Mouse (Mus musculus) liver, embryonic 12.5 days (tissue): ENCODE measurements around the gene Scamp4. TPM values are rescaled to one million over a fixed set of nuclear protein-coding genes. Genes with fewer than 3 reads are reported as not detected.
"Not testable (repeated sequence)": the region's sequence is repeated elsewhere in the genome, so short reads cannot be mapped to it uniquely, and the experiment has no call there.

Source experiments
- ATAC-seq: fragments of 200-750 bp; cut with Nextera tagmentation; 2 replicates; pipeline ENCODE4 v1.8.0; 2017; ENCODE audit warnings: moderate number of reproducible peaks, mild to moderate bottlenecking, moderate library complexity
- H3K27ac ChIP-seq: fragments of 300-500 bp; sonication (generic); 2 replicates; pipeline ENCODE4 v1.5.1; 2016; ENCODE audit warnings: mild to moderate bottlenecking
- H3K27me3 ChIP-seq: fragments of 300-500 bp; sonication (generic); replicated peaks from 2 replicates; pipeline ENCODE4 v1.6.1; 2016; ENCODE audit warnings: mild to moderate bottlenecking, moderate library complexity
- H3K36me3 ChIP-seq: fragments of 300-500 bp; sonication (generic); 2 replicates; pipeline ENCODE4 v1.6.1; 2016; ENCODE audit warnings: mild to moderate bottlenecking, moderate library complexity
- H3K4me1 ChIP-seq: fragments of 300-500 bp; sonication (generic); 2 replicates; pipeline ENCODE4 v1.6.1; 2016
- H3K4me2 ChIP-seq: fragments of 300-500 bp; sonication (generic); 2 replicates; pipeline ENCODE4 v1.6.1; 2016; ENCODE audit warnings: mild to moderate bottlenecking, moderate library complexity
- H3K4me3 ChIP-seq: fragments of 300-500 bp; sonication (generic); 2 replicates; pipeline ENCODE4 v1.5.1; 2016; ENCODE audit warnings: mild to moderate bottlenecking, moderate library complexity
- H3K9ac ChIP-seq: fragments of 300-500 bp; sonication (generic); 2 replicates; pipeline ENCODE4 v1.6.1; 2016; ENCODE audit warnings: mild to moderate bottlenecking, moderate library complexity
- H3K9me3 ChIP-seq: fragments of 300-500 bp; sonication (generic); replicated peaks from 2 replicates; pipeline ENCODE4 v1.6.1; 2016; ENCODE audit warnings: mild to moderate bottlenecking, moderate library complexity
- WGBS: fragments of 180-500 bp; shearing (Covaris S2); methylation state at CpG from one replicate; pipeline ENCODE4 v1.1.7; 2016; ENCODE audit not compliant: insufficient replicate concordance; 5-methylcytosine and 5-hydroxymethylcytosine counted together
- polyA plus RNA-seq: library from polyadenylated mRNA; unstranded; fragments of >200 nt; fragmentation: Nextera tagmentation; extraction: Ambion mirVana; gene quantifications from 2 replicates; pipeline ENCODE4 v1.2.1, GENCODE M21; 2016

Gene Scamp4
- polyA plus RNA-seq, 1 experiment from 2014 or later, result 63.3 TPM

GRCm38 (mm10) chr10:80604988-80605387, 2.3 kb downstream of the Scamp4 start:
- Histone ChIP-seq H3K4me3 (peak overlapping the region; percentile 71), H3K9me3 (no peaks in the 10 kb centered on the region), H3K27ac (peak overlapping the region; percentile 98), H3K4me1 (peaks cover 80% of the 10 kb centered on the region), H3K4me2 (peak overlapping the region; percentile 97), H3K9ac (peak overlapping the region; percentile 82), H3K36me3 (peaks cover 45% of the 10 kb centered on the region), H3K27me3 (no peaks in the 10 kb centered on the region)
- no peak for ATAC-seq
- 74% methylated on average over 2 of the region's 2 CpGs for WGBS

- peak within 1 kb of the TSS; percentile 97 for H3K4me2 ChIP-seq
- WGBS, result 72% methylated on average over 4 of the region's 4 CpGs
Measured at GRCm38 (mm10) chr10:80605721-80606120, 3.0 kb downstream of the Scamp4 start, which contains the start of gene Gm49322. Gm49322 (plus strand) TSS chr10:80606021.

GRCm38 (mm10) chr10:80606306-80606705, 3.6 kb downstream of the Scamp4 start:
- no peak overlapping the region for H3K4me3 ChIP-seq
- no peak for ATAC-seq

More at GRCm38 (mm10) chr10:80605721-80606120, 3.0 kb downstream of the Scamp4 start, which contains the start of gene Gm49322:
- Histone ChIP-seq H3K27ac (peak within 1 kb of the TSS; percentile 98), H3K4me3 (peak within 1 kb of the TSS; percentile 71), H3K36me3 (peaks cover 52% of the 10 kb centered on the region), H3K9ac (peak within 1 kb of the TSS; percentile 82), H3K4me1 (peaks cover 84% of the 10 kb centered on the region)
- ATAC-seq, H3K9me3 ChIP-seq, H3K27me3 ChIP-seq: not testable (repeated sequence)

GRCm38 (mm10) chr10:80606737-80607350, 4.2 kb downstream of the Scamp4 start:
- Histone ChIP-seq H3K27me3 (no peaks in the 10 kb centered on the region), H3K9me3 (no peaks in the 10 kb centered on the region), H3K4me1 (peaks cover 81% of the 10 kb centered on the region), H3K4me2 (no peak overlapping the region), H3K9ac (no peak overlapping the region), H3K36me3 (peaks cover 63% of the 10 kb centered on the region), H3K27ac (peak overlapping the region; percentile 11; the same call in 1 of the 2 replicates), H3K4me3 (no peak overlapping the region)
- 96% methylated on average over 34 of the region's 34 CpGs for WGBS
- ATAC-seq, result no peak

More at GRCm38 (mm10) chr10:80606306-80606705, 3.6 kb downstream of the Scamp4 start:
- H3K4me1 ChIP-seq, result peaks cover 84% of the 10 kb centered on the region
- WGBS, result 80% methylated on average over 23 of the region's 23 CpGs
- no peaks in the 10 kb centered on the region for H3K9me3 ChIP-seq
- no peaks in the 10 kb centered on the region for H3K27me3 ChIP-seq
- peaks cover 58% of the 10 kb centered on the region for H3K36me3 ChIP-seq
- H3K4me2 ChIP-seq, result no peak overlapping the region
- peak overlapping the region; percentile 11; the same call in 1 of the 2 replicates for H3K27ac ChIP-seq
- H3K9ac ChIP-seq, result no peak overlapping the region

GRCm38 (mm10) chr10:80608435-80608834, 5.8 kb downstream of the Scamp4 start:
- peaks cover 79% of the 10 kb centered on the region for H3K36me3 ChIP-seq
- H3K4me3 ChIP-seq, result no peak overlapping the region
- peaks cover 71% of the 10 kb centered on the region for H3K4me1 ChIP-seq
- H3K9ac ChIP-seq, result no peak overlapping the region; the same call in 1 of the 2 replicates
- WGBS, result 80% methylated on average over 3 of the region's 3 CpGs
- no peak for ATAC-seq
- H3K4me2 ChIP-seq, result no peak overlapping the region
- H3K27me3 ChIP-seq, result no peaks in the 10 kb centered on the region
- peak overlapping the region; percentile 2; the same call in 1 of the 2 replicates for H3K27ac ChIP-seq
- no peaks in the 10 kb centered on the region for H3K9me3 ChIP-seq

- Histone ChIP-seq H3K9ac (no peak overlapping the region; the same call in 1 of the 2 replicates), H3K27ac (0 out of 2 replicates have a peak overlapping the region, but pooled peaks have one; percentile 42), H3K36me3 (peaks cover 88% of the 10 kb centered on the region), H3K4me1 (peaks cover 61% of the 10 kb centered on the region), H3K27me3 (no peaks in the 10 kb centered on the region), H3K4me3 (no peak overlapping the region), H3K4me2 (no peak overlapping the region), H3K9me3 (no peaks in the 10 kb centered on the region)
- WGBS, result 86% methylated on average over 10 of the region's 10 CpGs
- ATAC-seq, result no peak
Measured at GRCm38 (mm10) chr10:80609269-80609924, 6.7 kb downstream of the Scamp4 start.

- Histone ChIP-seq H3K4me2 (no peak overlapping the region), H3K4me3 (no peak overlapping the region), H3K9ac (no peak overlapping the region), H3K27me3 (no peaks in the 10 kb centered on the region), H3K4me1 (peaks cover 53% of the 10 kb centered on the region), H3K9me3 (no peaks in the 10 kb centered on the region), H3K27ac (peak overlapping the region; percentile 42), H3K36me3 (peaks cover 93% of the 10 kb centered on the region)
- WGBS, result 75% methylated on average over 9 of the region's 9 CpGs
- no peak for ATAC-seq
Measured at GRCm38 (mm10) chr10:80610116-80610785, 7.6 kb downstream of the Scamp4 start.

- no peak overlapping the region for H3K4me3 ChIP-seq
- no peak overlapping the region for H3K9ac ChIP-seq
- H3K4me1 ChIP-seq, result peaks cover 49% of the 10 kb centered on the region
- H3K27me3 ChIP-seq, result no peaks in the 10 kb centered on the region
- peak overlapping the region; percentile 42 for H3K27ac ChIP-seq
- H3K36me3 ChIP-seq, result peaks cover 98% of the 10 kb centered on the region
- WGBS, result 47% methylated on average over 4 of the region's 4 CpGs
- no peak overlapping the region for H3K4me2 ChIP-seq
- peak; percentile 52; the same call in 1 of the 2 replicates for ATAC-seq
- H3K9me3 ChIP-seq, result no peaks in the 10 kb centered on the region
Measured at GRCm38 (mm10) chr10:80611024-80611423, 8.4 kb downstream of the Scamp4 start.

GRCm38 (mm10) chr10:80611905-80612304, 9.2 kb downstream of the Scamp4 start:
- H3K4me3 ChIP-seq, result no peak overlapping the region
- H3K4me2 ChIP-seq, result no peak overlapping the region
- 0 out of 2 replicates have a peak overlapping the region, but pooled peaks have one; percentile 33 for H3K27ac ChIP-seq
- H3K27me3 ChIP-seq, result no peaks in the 10 kb centered on the region
- 92% methylated on average over 3 of the region's 3 CpGs for WGBS
- H3K9ac ChIP-seq, result no peak overlapping the region
- peaks cover 92% of the 10 kb centered on the region for H3K36me3 ChIP-seq
- H3K9me3 ChIP-seq, result no peaks in the 10 kb centered on the region
- no peak for ATAC-seq
- peaks cover 44% of the 10 kb centered on the region for H3K4me1 ChIP-seq

GRCm38 (mm10) chr10:80613821-80614220, 11.1 kb downstream of the Scamp4 start:
- Histone ChIP-seq H3K27ac (no peak overlapping the region), H3K9me3 (no peaks in the 10 kb centered on the region), H3K27me3 (no peaks in the 10 kb centered on the region), H3K4me1 (peaks cover 33% of the 10 kb centered on the region), H3K36me3 (peaks cover 73% of the 10 kb centered on the region), H3K4me3 (no peak overlapping the region), H3K9ac (no peak overlapping the region), H3K4me2 (no peak overlapping the region)
- ATAC-seq, result no peak
- WGBS, result 73% methylated on average over 3 of the region's 3 CpGs

- H3K9ac ChIP-seq, result no peak overlapping the region
- no peak overlapping the region for H3K27ac ChIP-seq
- no peaks in the 10 kb centered on the region for H3K9me3 ChIP-seq
- no peak overlapping the region for H3K4me2 ChIP-seq
- 84% methylated on average over 6 of the region's 6 CpGs for WGBS
- peaks cover 34% of the 10 kb centered on the region for H3K4me1 ChIP-seq
- peaks cover 67% of the 10 kb centered on the region for H3K36me3 ChIP-seq
- H3K4me3 ChIP-seq, result no peak overlapping the region
- ATAC-seq, result no peak
- no peaks in the 10 kb centered on the region for H3K27me3 ChIP-seq
Measured at GRCm38 (mm10) chr10:80614351-80614750, 11.7 kb downstream of the Scamp4 start.

- Histone ChIP-seq H3K36me3 (peaks cover 30% of the 10 kb centered on the region), H3K4me1 (peaks cover 41% of the 10 kb centered on the region), H3K4me2 (no peak overlapping the region), H3K27ac (no peak overlapping the region), H3K27me3 (no peaks in the 10 kb centered on the region), H3K9ac (no peak overlapping the region), H3K9me3 (no peaks in the 10 kb centered on the region), H3K4me3 (no peak overlapping the region)
- ATAC-seq, result no peak
- WGBS, result 58% methylated on average over 9 of the region's 9 CpGs
Measured at GRCm38 (mm10) chr10:80618181-80618580, 15.5 kb downstream of the Scamp4 start.
